Mouse (Mus musculus): ENCODE results near the gene Rbfox3.
A peak's percentile ranks its signal among the peaks of the same experiment; 100 is the strongest.

The Rbfox3 gene

GRCm38 (mm10) chr11:118911307-118912070 lies at the start of gene Rbfox3:
Rbfox3 (minus strand) TSS chr11:118911597.
- DNase-seq (ENCODE audit: low read depth, low spot score) = no peak

DNA sequence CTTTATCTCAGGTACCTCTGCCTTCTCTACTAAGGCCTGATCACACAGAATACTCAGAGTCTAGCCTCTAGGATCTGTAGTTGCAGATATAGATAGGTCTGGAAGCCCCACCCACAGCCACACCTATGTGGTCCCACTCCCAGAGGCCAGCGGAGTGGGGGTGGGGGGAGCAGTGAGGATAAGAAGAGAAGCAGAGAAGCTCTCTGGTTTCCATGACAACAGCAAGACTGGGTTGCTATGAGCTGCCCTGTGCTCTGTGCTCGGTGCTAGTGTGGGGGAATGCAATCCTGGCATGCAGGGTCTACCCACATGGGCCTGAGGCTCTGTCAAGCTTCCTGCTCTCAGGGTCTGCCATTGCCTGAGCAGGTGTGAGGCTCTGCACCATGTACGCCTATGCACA lies 49.3 kb upstream of the Rbfox3 start:
- DNase-seq (ENCODE audit: low read depth, low spot score) = no peak

GRCm38 (mm10) chr11:118957070-118957471 lies 45.7 kb upstream of the Rbfox3 start:
- DNase-seq (ENCODE audit: low read depth, low spot score) = no peak

DNA sequence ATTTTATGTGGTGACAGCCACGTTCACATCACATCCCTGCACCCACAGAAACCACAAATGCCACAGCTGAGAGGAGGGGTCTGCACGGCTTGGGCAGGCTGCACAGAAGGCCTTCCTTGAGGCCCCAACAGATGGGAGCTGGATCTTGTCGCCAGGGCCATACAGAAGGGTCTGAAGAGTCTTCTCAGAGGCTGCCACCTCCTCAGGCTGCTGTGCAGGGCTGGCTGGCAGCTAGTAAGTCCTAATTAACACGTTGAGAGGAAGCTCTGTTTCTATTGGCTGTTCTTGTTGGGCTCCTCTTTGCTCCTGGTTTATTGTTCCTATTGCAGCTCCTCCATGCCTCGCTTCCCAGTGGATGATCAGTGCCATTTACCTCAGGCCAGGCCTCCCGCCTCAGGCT lies 43.6 kb upstream of the Rbfox3 start:
- DNase-seq (ENCODE audit: low read depth, low spot score) = no peak

DNA sequence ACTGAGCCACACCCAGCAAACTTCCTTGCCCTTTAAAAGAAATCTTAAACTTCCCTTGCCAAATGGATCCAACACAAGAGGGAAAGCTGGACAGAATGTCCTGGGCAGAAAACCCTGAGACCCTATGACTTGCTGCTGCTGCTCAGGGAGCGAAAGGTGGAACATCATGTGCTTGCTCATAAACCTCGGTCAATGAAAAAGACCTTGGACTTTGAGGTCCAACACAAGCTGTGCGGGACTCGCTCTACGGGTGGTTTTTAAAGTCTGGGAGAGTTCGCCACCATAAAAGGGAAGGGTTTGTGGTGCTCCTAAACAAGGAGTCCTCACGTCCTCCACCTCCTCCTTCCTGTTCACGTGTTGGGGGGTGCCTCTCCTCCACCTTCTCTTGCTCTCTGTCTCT lies 34.5 kb upstream of the Rbfox3 start:
- DNase-seq (ENCODE audit: low read depth, low spot score) = no peak

DNA sequence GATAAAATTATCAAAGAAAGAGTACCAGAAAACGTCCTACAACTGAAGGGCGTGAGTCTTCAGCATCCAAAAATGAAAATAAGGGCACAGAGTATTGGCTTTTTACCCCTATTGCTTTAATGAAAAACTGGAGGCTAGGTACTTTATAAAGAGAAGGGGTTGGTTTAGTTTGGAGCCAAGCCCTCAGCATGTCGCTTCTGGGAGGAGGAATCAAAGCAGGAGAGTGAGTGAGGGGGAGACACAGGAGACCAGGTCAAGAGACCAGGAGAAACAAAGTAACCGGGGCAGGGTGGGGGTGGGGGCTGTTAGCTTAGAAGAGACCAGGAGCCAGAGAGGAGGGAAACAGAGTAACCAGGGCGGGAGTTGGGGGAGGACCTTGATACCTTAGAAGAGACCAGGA lies 29.9 kb upstream of the Rbfox3 start:
- DNase-seq (ENCODE audit: low read depth, low spot score) = no peak

- DNase-seq (ENCODE audit: low read depth, low spot score) = no peak
These were observed 29.1 kb upstream of the Rbfox3 start for GRCm38 (mm10) chr11:118940539-118940938.

GRCm38 (mm10) chr11:118939731-118940130 lies 28.3 kb upstream of the Rbfox3 start:
- DNase-seq (ENCODE audit: low read depth, low spot score) = no peak

GRCm38 (mm10) chr11:118934925-118935324 lies 23.5 kb upstream of the Rbfox3 start:
- no peak for DNase-seq (ENCODE audit: low read depth, low spot score)

GRCm38 (mm10) chr11:118927081-118927480 lies 15.7 kb upstream of the Rbfox3 start:
- no peak for DNase-seq (ENCODE audit: low read depth, low spot score)

GRCm38 (mm10) chr11:118921852-118922251 lies 10.5 kb upstream of the Rbfox3 start:
- no peak for DNase-seq (ENCODE audit: low read depth, low spot score)

DNA sequence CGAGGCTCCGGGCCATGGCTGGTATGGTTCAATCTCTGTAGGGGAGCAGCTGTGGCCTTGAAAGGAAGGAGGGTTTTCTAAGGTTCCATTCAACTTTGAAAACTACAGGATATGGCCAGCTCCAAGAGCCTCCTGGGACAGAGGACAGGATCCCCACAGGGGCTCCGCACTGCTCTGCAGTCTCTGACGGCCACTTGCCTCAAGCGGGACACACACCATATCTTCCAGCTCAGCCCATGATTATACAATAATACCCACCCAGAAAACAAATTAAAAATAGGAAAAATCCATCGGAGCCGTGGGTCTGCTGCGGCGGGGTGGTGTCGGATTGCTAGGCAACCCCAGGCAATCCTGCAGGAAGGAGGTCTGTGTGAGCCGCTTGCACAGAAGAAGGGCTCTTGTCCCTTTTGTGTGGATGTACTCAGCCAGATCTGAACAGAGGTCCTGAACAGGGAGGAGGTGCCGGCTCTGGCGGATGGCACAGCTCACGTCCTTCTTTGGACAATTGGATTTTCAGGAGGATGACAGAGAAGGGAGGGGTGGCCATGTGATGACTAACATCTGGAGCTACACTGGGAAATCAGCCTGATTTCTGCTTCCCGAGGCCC lies 5.1 kb upstream of the Rbfox3 start:
- DNase-seq (ENCODE audit: low read depth, low spot score) = no peak

DNA sequence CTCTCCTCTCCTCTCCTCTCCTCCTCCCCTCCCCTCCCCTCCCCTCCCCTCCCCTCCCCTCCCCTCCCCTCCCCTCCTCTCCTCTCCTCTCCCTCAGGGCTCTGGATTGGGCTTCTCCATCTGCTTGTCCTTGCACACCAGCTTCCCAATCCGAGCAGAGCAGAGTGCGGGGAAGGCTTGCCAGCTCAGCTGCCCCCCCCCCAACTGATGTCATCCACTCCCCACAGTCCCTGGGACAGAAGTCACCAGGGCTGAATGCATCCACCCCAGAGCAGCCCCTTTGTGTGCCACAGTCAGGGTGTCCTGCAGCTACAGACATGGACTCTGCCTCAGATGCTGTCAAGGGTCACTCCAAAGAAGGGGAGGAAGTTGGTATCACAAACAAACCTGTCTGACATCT lies 4.5 kb upstream of the Rbfox3 start:
- no peak for DNase-seq (ENCODE audit: low read depth, low spot score)

- no peak for DNase-seq (ENCODE audit: low read depth, low spot score)
These were observed 1.3 kb upstream of the Rbfox3 start for GRCm38 (mm10) chr11:118912686-118913085.

DNA sequence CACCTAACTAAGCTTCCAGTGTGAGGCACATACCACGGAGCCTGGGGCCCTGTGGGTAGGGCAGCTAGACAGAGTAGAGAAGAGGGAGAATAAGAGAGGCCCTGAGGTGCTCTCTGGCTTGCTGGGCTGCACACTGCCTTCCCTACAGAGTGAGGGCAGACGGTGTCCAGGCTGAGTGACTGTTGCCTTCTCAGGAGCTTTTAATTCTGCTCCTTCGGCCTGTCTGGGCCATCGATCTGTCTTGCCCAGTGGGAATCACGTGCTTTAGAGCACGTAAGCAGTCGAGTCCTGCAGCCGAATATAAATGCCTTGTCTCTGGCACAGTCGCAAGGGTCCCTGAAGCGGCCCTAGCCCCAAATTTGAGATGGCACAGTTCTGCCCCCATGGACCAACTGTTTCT lies 641 bp downstream of the Rbfox3 start:
- no peak for DNase-seq (ENCODE audit: low read depth, low spot score)

GRCm38 (mm10) chr11:118909814-118910201 lies 1.6 kb downstream of the Rbfox3 start:
- DNase-seq (ENCODE audit: low read depth, low spot score) = no peak

- DNase-seq (ENCODE audit: low read depth, low spot score) = no peak
These were observed 2.2 kb downstream of the Rbfox3 start for GRCm38 (mm10) chr11:118908981-118909813.

GRCm38 (mm10) chr11:118908431-118908980 lies 2.9 kb downstream of the Rbfox3 start:
- DNase-seq (ENCODE audit: low read depth, low spot score) = peak; percentile 12

DNA sequence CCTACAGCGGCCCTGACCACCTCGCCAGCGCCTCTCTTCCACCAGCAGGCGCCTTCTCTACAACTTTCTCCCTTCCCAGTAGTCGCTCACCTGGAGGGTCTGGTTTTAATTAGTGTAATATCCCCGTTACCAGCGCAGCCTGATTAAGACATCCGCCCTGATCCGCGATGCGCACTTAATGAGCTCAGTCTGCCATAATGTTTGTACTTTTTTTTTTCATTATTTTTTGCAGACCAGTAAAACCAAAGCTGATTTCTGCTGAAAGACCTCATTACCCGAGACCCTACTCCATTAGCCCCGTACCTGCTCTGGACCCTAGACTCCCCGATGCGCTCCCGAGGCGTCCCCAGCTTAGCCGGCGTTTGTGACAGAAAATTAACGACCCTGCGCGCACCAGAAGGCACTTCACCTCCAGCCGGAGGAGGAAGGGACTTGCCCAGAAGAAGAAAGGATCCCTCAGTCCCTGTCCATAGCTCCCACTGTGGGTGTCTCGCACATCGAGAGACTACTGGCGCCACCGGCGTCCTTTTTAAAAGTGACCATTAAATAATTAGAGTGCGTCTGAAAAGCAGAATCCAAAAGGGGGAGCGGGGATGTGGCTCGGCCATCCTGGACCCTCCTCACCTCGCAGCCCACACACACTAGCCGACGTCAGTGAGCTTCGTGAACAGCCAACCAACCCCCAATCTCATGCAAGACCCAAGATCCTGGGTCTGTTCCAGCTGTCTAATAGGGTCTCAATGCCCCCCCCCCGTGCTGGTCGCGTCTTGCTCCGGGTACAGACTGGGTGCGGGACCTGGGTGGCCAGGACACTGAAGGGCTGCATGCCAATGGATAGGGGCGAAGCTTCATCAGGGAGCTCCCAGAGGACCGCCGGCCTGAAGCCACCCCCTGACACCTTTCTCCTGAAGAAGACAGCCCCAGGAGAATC lies 3.7 kb downstream of the Rbfox3 start:
- DNase-seq (ENCODE audit: low read depth, low spot score) = no peak

DNA sequence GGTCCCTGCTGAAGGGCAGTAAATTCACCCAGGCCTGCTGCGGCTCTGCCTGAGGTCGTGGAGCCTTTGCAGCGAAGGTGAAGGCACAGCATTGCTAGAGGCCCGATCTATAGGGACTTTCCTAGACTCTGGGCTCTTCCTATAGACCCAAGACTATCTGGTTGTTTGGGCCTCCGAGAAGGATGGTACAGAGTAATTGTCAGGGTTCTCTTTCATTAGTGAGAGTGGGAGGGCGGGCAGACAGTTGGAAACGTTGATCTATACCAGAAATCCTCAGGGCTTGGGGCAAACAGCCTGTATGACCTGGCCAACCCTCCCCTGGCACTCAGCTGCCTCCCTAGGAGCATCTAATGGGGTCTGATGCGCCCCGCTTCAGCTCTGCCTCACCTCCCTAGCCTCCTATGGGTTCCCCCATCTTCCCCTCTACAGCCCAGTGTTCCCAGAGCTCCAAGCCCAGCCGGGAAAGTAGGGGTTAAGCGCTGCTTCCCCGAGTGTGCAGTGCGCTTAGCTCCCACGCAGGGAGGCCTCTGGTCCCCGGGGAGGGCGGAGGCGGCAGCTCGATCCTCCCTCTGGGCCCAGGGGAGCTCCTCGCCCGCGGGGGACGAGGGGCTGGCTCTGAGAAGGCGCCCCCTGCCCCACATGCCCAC lies 4.5 kb downstream of the Rbfox3 start:
- DNase-seq (ENCODE audit: low read depth, low spot score) = no peak

Data from CD4-positive helper T cell, adult 2 months (primary cell).